Mouse (Mus musculus): ENCODE data around the gene Sox5. TPM values are rescaled to one million over a fixed set of nuclear protein-coding genes. Genes with fewer than 3 reads are reported as not detected.

Sox5 gene
- polyA plus RNA-seq, 1 experiment from 2014 or later = 43.3 TPM

- no peak overlapping the region for H3K9ac ChIP-seq (ENCODE audit: low read depth, low read length)
- no peak overlapping the region for H3K4me2 ChIP-seq (ENCODE audit: low read length)
- H3K27ac ChIP-seq (ENCODE audit: low read length) = no peak overlapping the region
- H3K36me3 ChIP-seq (ENCODE audit: control insufficient read depth, insufficient read depth, low read length) = no peaks in the 10 kb centered on the region
- no peaks in the 10 kb centered on the region for H3K9me3 ChIP-seq (replicated peaks; ENCODE audit: control insufficient read depth, low read length, poor library complexity, severe bottlenecking)
- WGBS = 81% methylated on average over 9 of the region's 9 CpGs
- no peaks in the 10 kb centered on the region for H3K27me3 ChIP-seq (ENCODE audit: control insufficient read depth, insufficient read depth, low read depth, low read length)
- no peaks in the 10 kb centered on the region for H3K4me1 ChIP-seq (ENCODE audit: control insufficient read depth, insufficient read depth, low read length)
- H3K4me3 ChIP-seq (ENCODE audit: low read depth, low read length) = no peak overlapping the region
- ATAC-seq = no peak
Observed at GRCm38 (mm10) chr6:144082297-144082696, 699.5 kb downstream of the Sox5 start.

- H3K27me3 ChIP-seq (ENCODE audit: control insufficient read depth, insufficient read depth, low read depth, low read length) = no peaks in the 10 kb centered on the region
- no peaks in the 10 kb centered on the region for H3K4me1 ChIP-seq (ENCODE audit: control insufficient read depth, insufficient read depth, low read length)
- no peak overlapping the region for H3K9ac ChIP-seq (ENCODE audit: low read depth, low read length)
- no peaks in the 10 kb centered on the region for H3K36me3 ChIP-seq (ENCODE audit: control insufficient read depth, insufficient read depth, low read length)
- no peak overlapping the region for H3K4me2 ChIP-seq (ENCODE audit: low read length)
- no peaks in the 10 kb centered on the region for H3K9me3 ChIP-seq (replicated peaks; ENCODE audit: control insufficient read depth, low read length, poor library complexity, severe bottlenecking)
- no peak for ATAC-seq
- WGBS = 94% methylated on average over 7 of the region's 7 CpGs
- H3K27ac ChIP-seq (ENCODE audit: low read length) = no peak overlapping the region
- no peak overlapping the region for H3K4me3 ChIP-seq (ENCODE audit: low read depth, low read length)
Observed at GRCm38 (mm10) chr6:144077826-144078225, 704.0 kb downstream of the Sox5 start.

- no peak overlapping the region for H3K4me3 ChIP-seq (ENCODE audit: low read depth, low read length)
- H3K9me3 ChIP-seq (replicated peaks; ENCODE audit: control insufficient read depth, low read length, poor library complexity, severe bottlenecking) = no peaks in the 10 kb centered on the region
- no peaks in the 10 kb centered on the region for H3K36me3 ChIP-seq (ENCODE audit: control insufficient read depth, insufficient read depth, low read length)
- no peaks in the 10 kb centered on the region for H3K27me3 ChIP-seq (ENCODE audit: control insufficient read depth, insufficient read depth, low read depth, low read length)
- ATAC-seq = no peak
- H3K4me2 ChIP-seq (ENCODE audit: low read length) = no peak overlapping the region
- no peak overlapping the region for H3K9ac ChIP-seq (ENCODE audit: low read depth, low read length)
- WGBS = 92% methylated on average over 4 of the region's 4 CpGs
- H3K4me1 ChIP-seq (ENCODE audit: control insufficient read depth, insufficient read depth, low read length) = no peaks in the 10 kb centered on the region
- H3K27ac ChIP-seq (ENCODE audit: low read length) = no peak overlapping the region
Observed at GRCm38 (mm10) chr6:144076376-144076775, 705.4 kb downstream of the Sox5 start.

GRCm38 (mm10) chr6:144075327-144075941 is 706.3 kb downstream of the Sox5 start:
- ATAC-seq = no peak
- no peak overlapping the region for H3K4me2 ChIP-seq (ENCODE audit: low read length)
- no peak overlapping the region for H3K27ac ChIP-seq (ENCODE audit: low read length)
- H3K36me3 ChIP-seq (ENCODE audit: control insufficient read depth, insufficient read depth, low read length) = no peaks in the 10 kb centered on the region
- H3K4me3 ChIP-seq (ENCODE audit: low read depth, low read length) = no peak overlapping the region
- H3K27me3 ChIP-seq (ENCODE audit: control insufficient read depth, insufficient read depth, low read depth, low read length) = no peaks in the 10 kb centered on the region
- no peak overlapping the region for H3K9ac ChIP-seq (ENCODE audit: low read depth, low read length)
- no peaks in the 10 kb centered on the region for H3K4me1 ChIP-seq (ENCODE audit: control insufficient read depth, insufficient read depth, low read length)
- H3K9me3 ChIP-seq (replicated peaks; ENCODE audit: control insufficient read depth, low read length, poor library complexity, severe bottlenecking) = no peaks in the 10 kb centered on the region
- 91% methylated on average over 12 of the region's 12 CpGs for WGBS

- H3K4me3 ChIP-seq (ENCODE audit: low read depth, low read length) = no peak overlapping the region
- no peak overlapping the region for H3K27ac ChIP-seq (ENCODE audit: low read length)
- H3K4me1 ChIP-seq (ENCODE audit: control insufficient read depth, insufficient read depth, low read length) = no peaks in the 10 kb centered on the region
- ATAC-seq = no peak
- WGBS = 69% methylated on average over 9 of the region's 9 CpGs
- no peaks in the 10 kb centered on the region for H3K9me3 ChIP-seq (replicated peaks; ENCODE audit: control insufficient read depth, low read length, poor library complexity, severe bottlenecking)
- no peaks in the 10 kb centered on the region for H3K36me3 ChIP-seq (ENCODE audit: control insufficient read depth, insufficient read depth, low read length)
- H3K9ac ChIP-seq (ENCODE audit: low read depth, low read length) = no peak overlapping the region
- no peak overlapping the region for H3K4me2 ChIP-seq (ENCODE audit: low read length)
- no peaks in the 10 kb centered on the region for H3K27me3 ChIP-seq (ENCODE audit: control insufficient read depth, insufficient read depth, low read depth, low read length)
Observed at GRCm38 (mm10) chr6:144074826-144075225, 707.0 kb downstream of the Sox5 start.

GRCm38 (mm10) chr6:144070461-144070860 is 711.3 kb downstream of the Sox5 start:
- Histone ChIP-seq H3K27me3 (ENCODE audit: control insufficient read depth, insufficient read depth, low read depth, low read length) (no peaks in the 10 kb centered on the region), H3K4me1 (ENCODE audit: control insufficient read depth, insufficient read depth, low read length) (no peaks in the 10 kb centered on the region), H3K4me3 (ENCODE audit: low read depth, low read length) (no peak overlapping the region), H3K4me2 (ENCODE audit: low read length) (no peak overlapping the region), H3K36me3 (ENCODE audit: control insufficient read depth, insufficient read depth, low read length) (no peaks in the 10 kb centered on the region), H3K9ac (ENCODE audit: low read depth, low read length) (no peak overlapping the region), H3K9me3 (replicated peaks; ENCODE audit: control insufficient read depth, low read length, poor library complexity, severe bottlenecking) (no peaks in the 10 kb centered on the region), H3K27ac (ENCODE audit: low read length) (no peak overlapping the region)
- ATAC-seq = no peak
- 90% methylated on average over 5 of the region's 5 CpGs for WGBS

GRCm38 (mm10) chr6:144067491-144067890 is 714.3 kb downstream of the Sox5 start:
- no peaks in the 10 kb centered on the region for H3K9me3 ChIP-seq (replicated peaks; ENCODE audit: control insufficient read depth, low read length, poor library complexity, severe bottlenecking)
- no peaks in the 10 kb centered on the region for H3K4me1 ChIP-seq (ENCODE audit: control insufficient read depth, insufficient read depth, low read length)
- H3K27me3 ChIP-seq (ENCODE audit: control insufficient read depth, insufficient read depth, low read depth, low read length) = no peaks in the 10 kb centered on the region
- H3K9ac ChIP-seq (ENCODE audit: low read depth, low read length) = no peak overlapping the region
- no peak overlapping the region for H3K27ac ChIP-seq (ENCODE audit: low read length)
- H3K4me2 ChIP-seq (ENCODE audit: low read length) = no peak overlapping the region
- no peak overlapping the region for H3K4me3 ChIP-seq (ENCODE audit: low read depth, low read length)
- WGBS = 90% methylated on average over 7 of the region's 7 CpGs
- no peaks in the 10 kb centered on the region for H3K36me3 ChIP-seq (ENCODE audit: control insufficient read depth, insufficient read depth, low read length)
- ATAC-seq = no peak

GRCm38 (mm10) chr6:144062428-144062827 is 719.3 kb downstream of the Sox5 start:
- H3K4me3 ChIP-seq (ENCODE audit: low read depth, low read length) = no peak overlapping the region
- H3K4me2 ChIP-seq (ENCODE audit: low read length) = no peak overlapping the region
- no peaks in the 10 kb centered on the region for H3K4me1 ChIP-seq (ENCODE audit: control insufficient read depth, insufficient read depth, low read length)
- H3K9me3 ChIP-seq (replicated peaks; ENCODE audit: control insufficient read depth, low read length, poor library complexity, severe bottlenecking) = no peaks in the 10 kb centered on the region
- ATAC-seq = no peak
- H3K36me3 ChIP-seq (ENCODE audit: control insufficient read depth, insufficient read depth, low read length) = no peaks in the 10 kb centered on the region
- H3K9ac ChIP-seq (ENCODE audit: low read depth, low read length) = no peak overlapping the region
- WGBS = 92% methylated on average over 8 of the region's 8 CpGs
- H3K27ac ChIP-seq (ENCODE audit: low read length) = no peak overlapping the region
- no peaks in the 10 kb centered on the region for H3K27me3 ChIP-seq (ENCODE audit: control insufficient read depth, insufficient read depth, low read depth, low read length)

- H3K36me3 ChIP-seq (ENCODE audit: control insufficient read depth, insufficient read depth, low read length) = no peaks in the 10 kb centered on the region
- H3K9me3 ChIP-seq (replicated peaks; ENCODE audit: control insufficient read depth, low read length, poor library complexity, severe bottlenecking) = no peaks in the 10 kb centered on the region
- no peaks in the 10 kb centered on the region for H3K4me1 ChIP-seq (ENCODE audit: control insufficient read depth, insufficient read depth, low read length)
- H3K27ac ChIP-seq (ENCODE audit: low read length) = no peak overlapping the region
- H3K9ac ChIP-seq (ENCODE audit: low read depth, low read length) = no peak overlapping the region
- H3K27me3 ChIP-seq (ENCODE audit: control insufficient read depth, insufficient read depth, low read depth, low read length) = no peaks in the 10 kb centered on the region
- ATAC-seq = no peak
- no peak overlapping the region for H3K4me3 ChIP-seq (ENCODE audit: low read depth, low read length)
- 96% methylated on average over 8 of the region's 8 CpGs for WGBS
- no peak overlapping the region for H3K4me2 ChIP-seq (ENCODE audit: low read length)
Observed at GRCm38 (mm10) chr6:144061814-144062213, 720.0 kb downstream of the Sox5 start.

Data from midbrain, embryonic 16.5 days (tissue).